Mouse (Mus musculus) midbrain, embryonic 13.5 days (tissue): ENCODE data around the gene Frmd5. TPM values are rescaled to one million over a fixed set of nuclear protein-coding genes. Genes with fewer than 3 reads are reported as not detected.

Experiments used
- ATAC-seq: fragments of 200-750 bp; cut with Nextera tagmentation; 2 replicates; pipeline ENCODE4 v1.8.0; 2017; ENCODE audit warnings: mild to moderate bottlenecking, moderate TSS enrichment, moderate library complexity
- H3K27ac ChIP-seq: fragments of 300-500 bp; sonication (generic); 2 replicates; pipeline ENCODE4 v1.5.1; 2015; ENCODE audit warnings: inconsistent platforms, mild to moderate bottlenecking, moderate library complexity
- H3K27me3 ChIP-seq: fragments of 300-500 bp; sonication (generic); 2 replicates; pipeline ENCODE4 v1.6.1; 2015; ENCODE audit warnings: mild to moderate bottlenecking, inconsistent platforms
- H3K36me3 ChIP-seq: fragments of 300-500 bp; sonication (generic); 2 replicates; pipeline ENCODE4 v1.6.1; 2015; ENCODE audit warnings: mild to moderate bottlenecking, inconsistent platforms
- H3K4me1 ChIP-seq: fragments of 300-500 bp; sonication (generic); replicated peaks from 2 replicates; pipeline ENCODE4 v1.6.1; 2015; ENCODE audit warnings: inconsistent platforms
- H3K4me2 ChIP-seq: fragments of 300-500 bp; sonication (generic); replicated peaks from 2 replicates; pipeline ENCODE4 v1.6.1; 2015; ENCODE audit warnings: moderate library complexity, mild to moderate bottlenecking, inconsistent platforms
- H3K4me3 ChIP-seq: fragments of 300-500 bp; sonication (generic); replicated peaks from 2 replicates; pipeline ENCODE4 v1.5.1; 2015; ENCODE audit warnings: mild to moderate bottlenecking, inconsistent platforms
- H3K9ac ChIP-seq: fragments of 300-500 bp; sonication (generic); replicated peaks from 2 replicates; pipeline ENCODE4 v1.6.1; 2015; ENCODE audit warnings: mild to moderate bottlenecking, inconsistent platforms
- H3K9me3 ChIP-seq: fragments of 300-500 bp; sonication (generic); 2 replicates; pipeline ENCODE4 v1.6.1; 2016; ENCODE audit warnings: mild to moderate bottlenecking, inconsistent platforms
- WGBS: fragments of 180-500 bp; shearing (Covaris S2); methylation state at CpG from one replicate; pipeline ENCODE4 v1.1.7; 2015; 5-methylcytosine and 5-hydroxymethylcytosine counted together
- polyA plus RNA-seq: library from polyadenylated mRNA; unstranded; fragments of >200 nt; fragmentation: Nextera tagmentation; extraction: Ambion mirVana; gene quantifications from 2 replicates; pipeline ENCODE4 v1.2.1, GENCODE M21; 2015

Frmd5 gene
- polyA plus RNA-seq, 1 experiment from 2014 or later = 31.6 TPM

- Histone ChIP-seq H3K4me2 (no peak overlapping the region), H3K27ac (no peak overlapping the region), H3K4me1 (peaks cover 24% of the 10 kb centered on the region), H3K9ac (no peak overlapping the region), H3K9me3 (no peaks in the 10 kb centered on the region), H3K4me3 (no peak overlapping the region), H3K36me3 (0 out of 2 replicates have a peak, but pooled peaks cover 4% of the 10 kb centered on the region), H3K27me3 (no peaks in the 10 kb centered on the region)
- 0 out of 2 replicates have a peak, but pooled peaks have one; percentile 43 for ATAC-seq
- WGBS = 47% methylated on average over 3 of the region's 3 CpGs
These were observed 89.8 kb downstream of the Frmd5 start for GRCm38 (mm10) chr2:121717133-121717532.

GRCm38 (mm10) chr2:121713567-121713966, 93.3 kb downstream of the Frmd5 start:
- Histone ChIP-seq H3K9me3 (no peaks in the 10 kb centered on the region), H3K27ac (no peak overlapping the region)

GRCm38 (mm10) chr2:121711748-121712384, 95.0 kb downstream of the Frmd5 start:
- H3K36me3 ChIP-seq = 0 out of 2 replicates have a peak, but pooled peaks cover 4% of the 10 kb centered on the region
- no peak overlapping the region for H3K4me3 ChIP-seq
- H3K27ac ChIP-seq = no peak overlapping the region
- H3K4me1 ChIP-seq = peaks cover 6% of the 10 kb centered on the region
- H3K9ac ChIP-seq = no peak overlapping the region
- no peak overlapping the region for H3K4me2 ChIP-seq
- WGBS = 27% methylated on average over 9 of the region's 9 CpGs
- ATAC-seq = no peak
- no peaks in the 10 kb centered on the region for H3K27me3 ChIP-seq
- no peaks in the 10 kb centered on the region for H3K9me3 ChIP-seq

More at GRCm38 (mm10) chr2:121713567-121713966, 93.3 kb downstream of the Frmd5 start:
- Histone ChIP-seq H3K4me1 (peaks cover 21% of the 10 kb centered on the region), H3K9ac (no peak overlapping the region), H3K27me3 (no peaks in the 10 kb centered on the region), H3K36me3 (0 out of 2 replicates have a peak, but pooled peaks cover 4% of the 10 kb centered on the region), H3K4me2 (no peak overlapping the region), H3K4me3 (no peak overlapping the region)
- ATAC-seq = no peak
- WGBS = 86% methylated on average over 4 of the region's 4 CpGs

- Histone ChIP-seq H3K27me3 (no peaks in the 10 kb centered on the region), H3K4me2 (no peak overlapping the region), H3K9ac (no peak overlapping the region), H3K36me3 (no peaks in the 10 kb centered on the region), H3K4me1 (peaks cover 14% of the 10 kb centered on the region), H3K9me3 (no peaks in the 10 kb centered on the region), H3K27ac (no peak overlapping the region), H3K4me3 (no peak overlapping the region)
- no peak for ATAC-seq
- WGBS = 89% methylated on average over 4 of the region's 4 CpGs
These were observed 97.8 kb downstream of the Frmd5 start for GRCm38 (mm10) chr2:121709096-121709495.

GRCm38 (mm10) chr2:121707461-121707860, 99.4 kb downstream of the Frmd5 start:
- H3K4me2 ChIP-seq = no peak overlapping the region
- H3K27me3 ChIP-seq = no peaks in the 10 kb centered on the region
- H3K4me1 ChIP-seq = peaks cover 14% of the 10 kb centered on the region
- no peak overlapping the region for H3K27ac ChIP-seq
- no peaks in the 10 kb centered on the region for H3K9me3 ChIP-seq
- ATAC-seq = no peak
- no peak overlapping the region for H3K4me3 ChIP-seq
- H3K9ac ChIP-seq = no peak overlapping the region
- 83% methylated on average over 5 of the region's 5 CpGs for WGBS
- H3K36me3 ChIP-seq = no peaks in the 10 kb centered on the region

- no peaks in the 10 kb centered on the region for H3K27me3 ChIP-seq
- H3K36me3 ChIP-seq = no peaks in the 10 kb centered on the region
- no peaks in the 10 kb centered on the region for H3K9me3 ChIP-seq
- peak overlapping the region; percentile 39; the same call in 1 of the 2 replicates for H3K27ac ChIP-seq
- no peak for ATAC-seq
- 56% methylated on average over 2 of the region's 2 CpGs for WGBS
- peaks cover 13% of the 10 kb centered on the region; the same call in 1 of the 2 replicates for H3K4me1 ChIP-seq
- H3K9ac ChIP-seq = no peak overlapping the region
- no peak overlapping the region for H3K4me2 ChIP-seq
- no peak overlapping the region for H3K4me3 ChIP-seq
These were observed 101.1 kb downstream of the Frmd5 start for GRCm38 (mm10) chr2:121705756-121706155.

GRCm38 (mm10) chr2:121699331-121699730, 107.6 kb downstream of the Frmd5 start:
- Histone ChIP-seq H3K27ac (no peak overlapping the region), H3K4me2 (no peak overlapping the region), H3K4me1 (peaks cover 14% of the 10 kb centered on the region), H3K36me3 (no peaks in the 10 kb centered on the region), H3K27me3 (no peaks in the 10 kb centered on the region), H3K9ac (no peak overlapping the region), H3K9me3 (no peaks in the 10 kb centered on the region), H3K4me3 (no peak overlapping the region)
- WGBS = 20% methylated on average over 6 of the region's 6 CpGs
- ATAC-seq = no peak

- Histone ChIP-seq H3K9ac (no peak overlapping the region), H3K4me3 (no peak overlapping the region), H3K27ac (no peak overlapping the region), H3K4me1 (peaks cover 14% of the 10 kb centered on the region), H3K36me3 (no peaks in the 10 kb centered on the region), H3K27me3 (no peaks in the 10 kb centered on the region), H3K9me3 (no peaks in the 10 kb centered on the region), H3K4me2 (no peak overlapping the region)
- ATAC-seq = no peak
- WGBS = 82% methylated on average over 10 of the region's 10 CpGs
These were observed 111.5 kb downstream of the Frmd5 start for GRCm38 (mm10) chr2:121695436-121695835.

- 81% methylated on average over 2 of the region's 2 CpGs for WGBS
These were observed 118.8 kb downstream of the Frmd5 start for GRCm38 (mm10) chr2:121688107-121688506.

GRCm38 (mm10) chr2:121683606-121684005, 123.3 kb downstream of the Frmd5 start:
- Histone ChIP-seq H3K4me2 (no peak overlapping the region), H3K27me3 (no peaks in the 10 kb centered on the region), H3K4me3 (no peak overlapping the region), H3K9me3 (no peaks in the 10 kb centered on the region), H3K36me3 (no peaks in the 10 kb centered on the region), H3K9ac (no peak overlapping the region), H3K27ac (no peak overlapping the region), H3K4me1 (peaks cover 6% of the 10 kb centered on the region; the same call in 1 of the 2 replicates)
- ATAC-seq = no peak
- WGBS = 94% methylated on average over 8 of the region's 8 CpGs

More at GRCm38 (mm10) chr2:121688107-121688506, 118.8 kb downstream of the Frmd5 start:
- no peaks in the 10 kb centered on the region for H3K27me3 ChIP-seq
- H3K9ac ChIP-seq = no peak overlapping the region
- peaks cover 10% of the 10 kb centered on the region for H3K4me1 ChIP-seq
- no peak overlapping the region for H3K4me3 ChIP-seq
- no peak overlapping the region for H3K4me2 ChIP-seq
- no peaks in the 10 kb centered on the region for H3K9me3 ChIP-seq
- no peaks in the 10 kb centered on the region for H3K36me3 ChIP-seq
- no peak overlapping the region for H3K27ac ChIP-seq
- no peak for ATAC-seq

- WGBS = 93% methylated on average over 3 of the region's 3 CpGs
- H3K27me3 ChIP-seq = no peaks in the 10 kb centered on the region
- no peak overlapping the region for H3K4me3 ChIP-seq
- no peaks in the 10 kb centered on the region for H3K36me3 ChIP-seq
- H3K9me3 ChIP-seq = no peaks in the 10 kb centered on the region
- no peak for ATAC-seq
- H3K4me2 ChIP-seq = no peak overlapping the region
- H3K27ac ChIP-seq = no peak overlapping the region
- H3K9ac ChIP-seq = no peak overlapping the region
- H3K4me1 ChIP-seq = peaks cover 10% of the 10 kb centered on the region
These were observed 124.5 kb downstream of the Frmd5 start for GRCm38 (mm10) chr2:121682361-121682760.

- H3K27ac ChIP-seq = no peak overlapping the region
- H3K4me3 ChIP-seq = no peak overlapping the region
- no peaks in the 10 kb centered on the region for H3K36me3 ChIP-seq
- 84% methylated on average over 7 of the region's 7 CpGs for WGBS
- no peak for ATAC-seq
- no peaks in the 10 kb centered on the region for H3K9me3 ChIP-seq
- no peaks in the 10 kb centered on the region for H3K27me3 ChIP-seq
- H3K9ac ChIP-seq = no peak overlapping the region
- H3K4me2 ChIP-seq = no peak overlapping the region
- peaks cover 17% of the 10 kb centered on the region for H3K4me1 ChIP-seq
These were observed 127.2 kb downstream of the Frmd5 start for GRCm38 (mm10) chr2:121679711-121680110.

GRCm38 (mm10) chr2:121677649-121677986, 129.3 kb downstream of the Frmd5 start:
- H3K27me3 ChIP-seq = no peaks in the 10 kb centered on the region
- ATAC-seq = no peak
- H3K36me3 ChIP-seq = no peaks in the 10 kb centered on the region
- WGBS = 67% methylated on average over 6 of the region's 6 CpGs
- H3K9ac ChIP-seq = no peak overlapping the region
- 0 out of 2 replicates have a peak overlapping the region, but pooled peaks have one; percentile 11 for H3K4me2 ChIP-seq
- no peak overlapping the region for H3K4me3 ChIP-seq
- peaks cover 17% of the 10 kb centered on the region for H3K4me1 ChIP-seq
- H3K27ac ChIP-seq = peak overlapping the region; percentile 32; the same call in 1 of the 2 replicates
- H3K9me3 ChIP-seq = no peaks in the 10 kb centered on the region
